16 mouse cellular contexts compared by ENCODE assay signal in the genomic region with DNA sequence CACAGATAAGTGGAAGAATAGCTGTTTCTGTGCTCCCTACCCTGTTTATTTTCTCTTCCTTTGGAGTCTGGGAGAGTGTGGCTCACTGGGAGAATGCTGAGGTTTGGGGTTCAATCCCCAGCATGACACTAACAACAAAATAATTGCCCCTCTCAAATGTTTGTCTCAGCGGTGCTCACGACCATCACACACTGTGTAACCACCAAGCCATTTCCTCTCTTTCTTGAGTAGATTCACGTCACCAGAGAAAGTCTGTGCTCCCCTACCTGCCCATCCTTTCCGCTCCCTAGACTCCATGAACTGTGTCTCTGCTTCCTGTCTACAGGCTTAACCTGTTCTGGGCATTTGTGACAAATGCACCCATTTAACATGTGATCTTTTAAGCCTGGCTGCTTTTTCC.
"Had no signal": no experiment of that assay in that cellular context is flagged by ENCODE, and none has a peak within 500 bp of the region (broad histone marks: within the 10 kb centered on the region; RNA-seq: fewer than 3 reads in every experiment).

No protein-coding gene starts in this region.

- H3K4me1 ChIP-seq: kidney, embryonic 15.5 days; liver, embryonic 13.5 days; neural tube, embryonic 12.5 days; neural tube, embryonic 15.5 days had no signal

- H3K27me3 ChIP-seq: kidney, embryonic 15.5 days; liver, embryonic 13.5 days; neural tube, embryonic 12.5 days; neural tube, embryonic 15.5 days had no signal

- H3K4me3 ChIP-seq: kidney, embryonic 15.5 days; liver, embryonic 13.5 days; neural tube, embryonic 12.5 days; neural tube, embryonic 15.5 days had no signal

- DNase-seq: kidney, postnatal 10 days; kidney, postnatal 4 days; layer of hippocampus, adult 9-11 months; liver, embryonic 13.5 days; lung, adult 2 months; lung, postnatal 14 days; lung, postnatal 4 days; midbrain, embryonic 14.5 days; right cerebral cortex, adult 18-20 months; right cerebral cortex, postnatal 14 days; right cerebral cortex, postnatal 4 days; thymus, adult 18-20 months; thymus, postnatal 25 days had no signal

- H3K27ac ChIP-seq: kidney, embryonic 15.5 days; liver, embryonic 13.5 days; neural tube, embryonic 12.5 days; neural tube, embryonic 15.5 days had no signal
